Mouse (Mus musculus) liver, adult (tissue): Measurements from ENCODE around the gene Robo1.

Source experiments
- GATA4 ChIP-seq: IDR thresholded peaks from 2 replicates; pipeline ENCODE4 v1.6.1; 2014; ENCODE audit warnings: mild to moderate bottlenecking, low read length; ENCODE audit not compliant: insufficient replicate concordance

Robo1 gene

GRCm38 (mm10) chr16:72976849-72977576 lies 668.9 kb downstream of the Robo1 start:
- TF ChIP-seq GATA4, result no peak

GRCm38 (mm10) chr16:72979407-72980219 lies 671.5 kb downstream of the Robo1 start:
- no peak for TF ChIP-seq GATA4

GRCm38 (mm10) chr16:72990376-72991167 lies 682.5 kb downstream of the Robo1 start:
- no peak for TF ChIP-seq GATA4

GRCm38 (mm10) chr16:72993189-72993588 lies 685.1 kb downstream of the Robo1 start:
- TF ChIP-seq GATA4, result no peak

GRCm38 (mm10) chr16:72993594-72993993 lies 685.5 kb downstream of the Robo1 start:
- TF ChIP-seq GATA4, result no peak

GRCm38 (mm10) chr16:72995251-72995954 lies 687.3 kb downstream of the Robo1 start:
- no peak for TF ChIP-seq GATA4

GRCm38 (mm10) chr16:72995955-72996535 lies 687.9 kb downstream of the Robo1 start:
- no peak for TF ChIP-seq GATA4

- no peak for TF ChIP-seq GATA4
Observed at GRCm38 (mm10) chr16:72998677-72999076, 690.6 kb downstream of the Robo1 start.

- TF ChIP-seq GATA4, result no peak
Observed at GRCm38 (mm10) chr16:73002685-73003084, 694.6 kb downstream of the Robo1 start.

GRCm38 (mm10) chr16:73004601-73005000 lies 696.5 kb downstream of the Robo1 start:
- TF ChIP-seq GATA4, result no peak

- TF ChIP-seq GATA4, result no peak
Observed at GRCm38 (mm10) chr16:73005831-73006230, 697.7 kb downstream of the Robo1 start.

- TF ChIP-seq GATA4, result no peak
Observed at GRCm38 (mm10) chr16:73007434-73007833, 699.3 kb downstream of the Robo1 start.

- TF ChIP-seq GATA4, result no peak
Observed at GRCm38 (mm10) chr16:73011313-73011712, 703.2 kb downstream of the Robo1 start.

GRCm38 (mm10) chr16:73012926-73013325 lies 704.8 kb downstream of the Robo1 start:
- TF ChIP-seq GATA4, result no peak

- no peak for TF ChIP-seq GATA4
Observed at GRCm38 (mm10) chr16:73014544-73014943, 706.4 kb downstream of the Robo1 start.

GRCm38 (mm10) chr16:73015976-73016375 lies 707.9 kb downstream of the Robo1 start:
- TF ChIP-seq GATA4, result no peak
